Mouse (Mus musculus): ENCODE data around the gene Gm11985.
"Not testable (repeated sequence)": the region's sequence is repeated elsewhere in the genome, so short reads cannot be mapped to it uniquely, and the experiment has no call there.

DNA sequence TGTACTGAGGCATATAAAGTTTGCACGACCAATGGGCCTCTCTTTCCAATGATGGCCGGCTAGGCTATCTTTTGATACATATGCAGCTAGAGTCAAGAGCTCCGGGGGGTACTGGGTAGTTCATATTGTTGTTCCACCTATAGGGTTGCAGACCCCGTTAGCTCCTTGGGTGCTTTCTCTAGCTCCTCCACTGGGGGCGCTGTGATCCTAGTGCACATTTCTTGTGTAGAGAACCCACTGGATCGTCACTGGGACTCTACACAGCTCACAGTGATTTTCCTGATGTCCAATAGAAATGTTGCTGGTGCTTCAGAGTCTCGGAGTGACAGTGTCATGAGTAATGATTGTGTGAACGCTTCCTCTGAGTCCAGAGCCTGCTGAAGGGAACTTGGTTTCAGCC is 33.5 kb upstream of the Gm11985 start:
- not testable (repeated sequence) for TF ChIP-seq CTCF (IDR thresholded peaks at IDR 0.05; ENCODE audit: insufficient read depth, low read length); POLR2A (IDR thresholded peaks at IDR 0.05; ENCODE audit: borderline replicate concordance, extremely low read depth, low read depth, low read length)
